Mouse (Mus musculus) ES-E14 (cell line): ENCODE measurements at regions not wholly inside any gene's neighbourhood (a gene's known extent, or its start where the extent isn't known, plus 50 kb on each side); places are given as distances from the start of the nearest gene placed in this dataset.

Experiments
- CHD2 ChIP-seq: IDR thresholded peaks from 2 replicates; pipeline ENCODE4 v1.6.1; 2014; ENCODE audit warnings: mild to moderate bottlenecking, low read depth, low read length, inconsistent platforms
- HCFC1 ChIP-seq: IDR thresholded peaks from 2 replicates; pipeline ENCODE4 v1.6.1; 2012; ENCODE audit warnings: low read length, inconsistent platforms, borderline replicate concordance; ENCODE audit not compliant: insufficient read depth
- MAFK ChIP-seq: IDR thresholded peaks from 2 replicates; pipeline ENCODE4 v1.6.1; 2014; ENCODE audit warnings: mild to moderate bottlenecking, low read depth, low read length, inconsistent platforms; ENCODE audit not compliant: insufficient read depth
- ZNF384 ChIP-seq: IDR thresholded peaks from 2 replicates; pipeline ENCODE4 v1.6.1; 2012; ENCODE audit warnings: low read depth, low read length, inconsistent platforms

DNA sequence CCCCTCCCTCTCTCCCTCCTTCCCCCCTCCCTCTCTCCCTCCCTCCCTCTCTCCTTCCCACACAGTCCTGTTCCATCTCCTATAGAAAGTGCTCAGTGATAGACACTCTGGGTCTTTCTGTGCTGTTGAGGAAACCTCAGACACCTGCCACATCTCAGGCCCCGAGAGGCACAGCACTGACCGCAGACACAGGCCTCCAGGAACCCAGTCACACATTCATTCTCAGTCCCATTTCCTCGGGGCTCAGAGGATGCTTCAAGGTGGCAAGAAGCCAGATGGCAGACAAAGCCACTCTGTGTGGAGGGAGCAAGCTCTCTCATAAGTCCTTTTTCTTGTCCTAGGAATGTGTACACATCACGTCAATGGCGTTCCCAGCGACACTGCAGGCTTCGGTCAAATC, 502.0 kb downstream of the Sox2 start:
- no peak for TF ChIP-seq HCFC1
- no peak for TF ChIP-seq ZNF384
- no peak for TF ChIP-seq CHD2
- TF ChIP-seq MAFK = no peak
